Mouse (Mus musculus) C2C12 (cell line): ENCODE measurements at regions not wholly inside any gene's neighbourhood (a gene's known extent, or its start where the extent isn't known, plus 50 kb on each side); places are given as distances from the start of the nearest gene placed in this dataset.

Source experiments
- H3K27me3 ChIP-seq: one replicate; pipeline ENCODE4 v1.6.1; 2011; ENCODE audit not compliant: control insufficient read depth, insufficient read depth, insufficient read length
- H3K36me3 ChIP-seq: one replicate; pipeline ENCODE4 v1.6.1; 2011; ENCODE audit not compliant: control insufficient read depth, insufficient read depth
- H3K4me3 ChIP-seq: one replicate; pipeline ENCODE4 v1.5.1; 2011; ENCODE audit warnings: mild to moderate bottlenecking, control low read depth; ENCODE audit not compliant: poor library complexity, insufficient read depth, severe bottlenecking
- H3K79me2 ChIP-seq: one replicate; pipeline ENCODE4 v1.6.1; 2011; ENCODE audit not compliant: control insufficient read depth, insufficient read depth
- H3K79me3 ChIP-seq: one replicate; pipeline ENCODE4 v1.6.1; 2011; ENCODE audit warnings: low read depth, control low read depth
- H3ac ChIP-seq: one replicate; pipeline ENCODE3; 2011; ENCODE audit warnings: low read depth; ENCODE audit not compliant: control insufficient read depth, insufficient read length
- CEBPB ChIP-seq: IDR thresholded peaks from one replicate; pipeline ENCODE4 v1.6.1; 2011; ENCODE audit warnings: low read depth, mild to moderate bottlenecking, control low read depth, moderate library complexity
- CTCF ChIP-seq: IDR thresholded peaks from one replicate; pipeline ENCODE4 v1.5.1; 2011; ENCODE audit not compliant: control insufficient read depth, insufficient read depth, insufficient read length
- FOSL1 ChIP-seq: IDR thresholded peaks from one replicate; pipeline ENCODE4 v1.8.0; 2011; ENCODE audit warnings: mild to moderate bottlenecking, low read length; ENCODE audit not compliant: poor library complexity, insufficient read depth, severe bottlenecking
- MAX ChIP-seq: IDR thresholded peaks from one replicate; pipeline ENCODE4 v1.6.1; 2011; ENCODE audit warnings: mild to moderate bottlenecking, control low read depth
- MYOD1 ChIP-seq: IDR thresholded peaks from one replicate; pipeline ENCODE4 v1.6.1; 2011; ENCODE audit warnings: low read depth; ENCODE audit not compliant: control insufficient read depth, insufficient read length
- MYOG ChIP-seq: IDR thresholded peaks from one replicate; pipeline ENCODE4 v1.6.1; 2011; ENCODE audit not compliant: control insufficient read depth, insufficient read length; ENCODE audit errors: extremely low read depth
- USF1 ChIP-seq: IDR thresholded peaks from one replicate; pipeline ENCODE4 v1.6.1; 2011; ENCODE audit warnings: low read depth, mild to moderate bottlenecking, control low read depth, moderate library complexity

- no peaks in the 10 kb centered on the region for H3K79me2 ChIP-seq
- H3ac ChIP-seq: no peak overlapping the region
- no peak overlapping the region for H3K4me3 ChIP-seq
- H3K27me3 ChIP-seq: no peaks in the 10 kb centered on the region
- no peaks in the 10 kb centered on the region for H3K36me3 ChIP-seq
- TF ChIP-seq FOSL1 (no peak), CEBPB (no peak), CTCF (no peak), MYOD1 (no peak), USF1 (no peak), MAX (no peak), MYOG (no peak)
- no peaks in the 10 kb centered on the region for H3K79me3 ChIP-seq
These were observed 1154.7 kb upstream of the Tenm3 start for GRCm38 (mm10) chr8:49998281-49999037.
